Mouse (Mus musculus): Measurements from ENCODE around the gene Nupl1.

DNA sequence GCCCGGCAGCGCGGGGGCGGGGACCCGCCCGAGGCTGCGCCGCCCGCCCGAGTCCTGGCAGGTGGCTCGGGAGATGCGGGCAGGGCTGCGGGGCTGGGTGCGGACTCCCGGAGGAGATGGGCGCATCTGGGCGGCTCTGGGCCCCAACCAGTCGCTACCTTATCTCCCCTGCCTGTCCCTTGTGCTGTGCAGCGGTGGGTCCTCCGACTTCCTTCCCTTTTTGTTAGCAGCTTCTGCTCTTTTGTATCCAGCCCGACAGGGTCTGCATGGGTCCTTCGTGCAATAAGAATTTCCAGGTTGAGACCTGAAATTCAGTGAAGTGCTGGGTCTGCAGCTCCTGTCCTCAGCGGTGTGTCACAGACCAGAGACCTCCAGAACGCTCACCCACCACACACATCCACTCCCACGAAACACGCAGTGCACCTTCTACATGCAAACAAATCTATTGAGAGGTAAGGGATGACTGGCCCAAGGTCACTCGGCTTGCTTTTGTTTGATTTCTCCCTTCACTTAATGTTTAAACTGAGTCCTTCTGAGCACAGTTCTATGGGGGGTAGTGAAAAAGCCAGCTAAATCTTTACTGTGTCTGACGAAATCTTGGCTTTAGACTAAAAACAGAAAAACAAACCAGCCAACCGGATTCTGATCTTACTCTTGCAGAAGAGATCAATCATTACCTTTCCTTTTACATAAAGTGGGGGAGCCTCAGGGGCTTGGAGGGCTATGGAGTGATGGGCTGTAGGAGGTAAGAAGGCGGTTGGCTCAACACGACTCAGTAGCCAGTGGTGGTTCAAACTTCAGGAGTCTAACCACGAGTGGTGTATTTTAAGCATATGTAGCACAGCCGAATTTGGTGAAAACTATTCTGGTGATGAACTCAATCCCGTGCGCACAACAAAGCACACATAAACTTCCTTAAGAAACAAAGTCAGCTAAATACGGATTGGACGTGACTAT, 73.3 kb downstream of the Nupl1 start:
- TF ChIP-seq CTCF (conservative IDR thresholded peaks at IDR 0.05; ENCODE audit: low read length) = no peak
- no peak for TF ChIP-seq POU5F1 (IDR thresholded peaks at IDR 0.05; ENCODE audit: borderline replicate concordance, low read length)

All from E14TG2a.4 (cell line).